Mouse (Mus musculus) cerebellum, adult 2 months (tissue): Measurements from ENCODE around the gene Pfn5.
"Not testable (repeated sequence)": the region's sequence is repeated elsewhere in the genome, so short reads cannot be mapped to it uniquely, and the experiment has no call there.

ENCODE experiments used
- CTCF ChIP-seq: fragments of 200-500 bp; IDR thresholded peaks from 2 replicates; pipeline ENCODE4 v1.5.1; 2011; ENCODE audit warnings: low read depth, mild to moderate bottlenecking, control low read depth, low read length, moderate library complexity, borderline replicate concordance; ENCODE audit not compliant: insufficient read depth
- POLR2A ChIP-seq: fragments of 200-500 bp; IDR thresholded peaks from 2 replicates; pipeline ENCODE4 v1.6.1; 2011; ENCODE audit warnings: low read length, control low read depth, borderline replicate concordance; ENCODE audit not compliant: insufficient read depth

DNA sequence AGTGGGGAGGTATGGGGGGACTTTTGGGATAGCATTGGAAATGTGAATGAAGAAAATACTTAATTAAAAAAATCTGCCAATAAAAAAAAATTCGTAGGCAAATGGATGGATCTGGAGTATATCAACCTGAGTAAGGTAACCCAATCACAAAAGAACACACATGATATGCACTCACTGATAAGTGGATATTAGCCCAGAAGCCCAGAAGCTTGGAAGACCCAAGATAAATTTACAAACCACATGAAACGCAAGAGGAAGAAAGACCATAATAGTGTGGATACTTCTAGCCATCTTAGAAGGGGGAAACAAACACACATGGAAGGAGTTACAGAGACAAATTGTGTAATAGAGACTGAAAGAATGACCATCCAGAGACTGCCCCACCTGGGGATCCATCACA is 22.4 kb upstream of the Pfn5 start:
- TF ChIP-seq CTCF, POLR2A: not testable (repeated sequence)
